Mouse (Mus musculus) G1E (cell line): ENCODE measurements around the gene Iqgap1. TPM values are rescaled to one million over a fixed set of nuclear protein-coding genes. Genes with fewer than 3 reads are reported as not detected.

Experiments used
- ATAC-seq: 2 replicates; pipeline ENCODE4 v1.8.0; 2016; ENCODE audit warnings: mild to moderate bottlenecking; ENCODE audit not compliant: insufficient number of reproducible peaks, poor library complexity, low FRiP score, severe bottlenecking; ENCODE audit errors: extremely low read depth
- DNase-seq: peaks from one replicate; pipeline ENCODE4 v3.0.0; 2012; ENCODE audit warnings: low spot score
- H3K27me3 ChIP-seq: 2 replicates; pipeline ENCODE4 v1.6.1; 2012; ENCODE audit warnings: mild to moderate bottlenecking, low read length, inconsistent platforms; ENCODE audit not compliant: insufficient read depth
- H3K36me3 ChIP-seq: replicated peaks from 2 replicates; pipeline ENCODE3; 2012; ENCODE audit warnings: mild to moderate bottlenecking, inconsistent platforms
- H3K4me1 ChIP-seq: 2 replicates; pipeline ENCODE4 v1.6.1; 2012; ENCODE audit warnings: low read depth, low read length, inconsistent platforms, mixed read lengths; ENCODE audit not compliant: insufficient read depth
- H3K4me3 ChIP-seq: 2 replicates; pipeline ENCODE4 v1.5.1; 2012; ENCODE audit warnings: low read depth, mild to moderate bottlenecking, inconsistent platforms, low read length, moderate library complexity, mixed read lengths
- H3K9me3 ChIP-seq: replicated peaks from 2 replicates; pipeline ENCODE4 v1.6.1; 2012; ENCODE audit warnings: inconsistent platforms
- CTCF ChIP-seq: IDR thresholded peaks from 2 replicates; pipeline ENCODE4 v1.5.1; 2012; ENCODE audit warnings: low read depth, low read length, inconsistent platforms, mixed read lengths
- GATA1 ChIP-seq: IDR thresholded peaks from 2 replicates; pipeline ENCODE4 v1.6.1; 2012; ENCODE audit warnings: borderline replicate concordance, low read length, inconsistent platforms, mixed read lengths
- GATA2 ChIP-seq: IDR thresholded peaks from 2 replicates; pipeline ENCODE4 v1.6.1; 2012; ENCODE audit warnings: low read depth, low read length, inconsistent platforms, borderline replicate concordance
- POLR2AphosphoS5 ChIP-seq: IDR thresholded peaks from 2 replicates; pipeline ENCODE4 v1.6.1; 2012; ENCODE audit warnings: low read depth, low read length, inconsistent platforms; ENCODE audit not compliant: insufficient replicate concordance
- TAL1 ChIP-seq: conservative IDR thresholded peaks from 2 replicates; pipeline ENCODE4 v1.6.1; 2012; ENCODE audit warnings: low read depth, low read length, inconsistent platforms, mixed read lengths
- polyA plus RNA-seq: library from polyadenylated mRNA; stranded (reverse); fragments of >175 nt; gene quantifications from 2 replicates; pipeline ENCODE4 v1.2.3, GENCODE M21; 2012
- total RNA-seq, 2 experiments: library from RNA; stranded (forward) in 1 of 2; stranded (reverse) in 1 of 2; fragments of 200-1000 nt in 1 of 2; fragments of >200 nt in 1 of 2; fragmentation: Nextera tagmentation in 1 of 2; gene quantifications; 2 replicates each; pipeline ENCODE4 v1.2.3; 2014 to 2017

Iqgap1 gene
- total and polyA plus RNA-seq, 3 experiments, result 22.0 to 179 (median 174) TPM

GRCm38 (mm10) chr7:80864151-80864550, 38.4 kb upstream of the Iqgap1 start:
- ATAC-seq, result no peak
- no peak for TF ChIP-seq GATA2
- no peak for TF ChIP-seq TAL1
- TF ChIP-seq GATA1, result no peak
- TF ChIP-seq POLR2AphosphoS5, result no peak
- TF ChIP-seq CTCF, result no peak
- Histone ChIP-seq H3K4me1 (peaks cover 35% of the 10 kb centered on the region), H3K4me3 (no peak overlapping the region), H3K36me3 (peaks cover 41% of the 10 kb centered on the region), H3K9me3 (no peaks in the 10 kb centered on the region), H3K27me3 (no peaks in the 10 kb centered on the region)
- DNase-seq, result no peak

GRCm38 (mm10) chr7:80863520-80863919, 37.7 kb upstream of the Iqgap1 start:
- H3K36me3 ChIP-seq, result peaks cover 36% of the 10 kb centered on the region
- no peak for ATAC-seq
- H3K9me3 ChIP-seq, result no peaks in the 10 kb centered on the region
- no peaks in the 10 kb centered on the region for H3K27me3 ChIP-seq
- H3K4me3 ChIP-seq, result no peak overlapping the region
- DNase-seq, result no peak
- TF ChIP-seq GATA2, result no peak
- no peak for TF ChIP-seq TAL1
- no peak for TF ChIP-seq POLR2AphosphoS5
- no peak for TF ChIP-seq CTCF
- no peak for TF ChIP-seq GATA1
- H3K4me1 ChIP-seq, result peaks cover 35% of the 10 kb centered on the region

GRCm38 (mm10) chr7:80862475-80862874, 36.7 kb upstream of the Iqgap1 start:
- ATAC-seq, result no peak
- no peaks in the 10 kb centered on the region for H3K9me3 ChIP-seq
- no peak for DNase-seq
- H3K27me3 ChIP-seq, result no peaks in the 10 kb centered on the region
- peaks cover 35% of the 10 kb centered on the region for H3K4me1 ChIP-seq
- peaks cover 29% of the 10 kb centered on the region for H3K36me3 ChIP-seq
- TF ChIP-seq GATA1 (no peak), POLR2AphosphoS5 (no peak), CTCF (no peak), TAL1 (no peak), GATA2 (no peak)
- no peak overlapping the region for H3K4me3 ChIP-seq

GRCm38 (mm10) chr7:80860729-80861274, 35.0 kb upstream of the Iqgap1 start, which contains the start of gene Zscan2:
TSS of gene Zscan2 (plus strand) at chr7:80860920.
- H3K4me3 ChIP-seq, result peak within 1 kb of the TSS; percentile 91
- peaks cover 22% of the 10 kb centered on the region for H3K36me3 ChIP-seq
- H3K9me3 ChIP-seq, result no peaks in the 10 kb centered on the region
- ATAC-seq (peak; percentile 92), DNase-seq (peak; percentile 98)
- peaks cover 36% of the 10 kb centered on the region for H3K4me1 ChIP-seq
- no peaks in the 10 kb centered on the region for H3K27me3 ChIP-seq
- TF ChIP-seq CTCF (no peak), POLR2AphosphoS5 (no peak), TAL1 (no peak), GATA1 (no peak), GATA2 (no peak)

GRCm38 (mm10) chr7:80860227-80860626, 34.5 kb upstream of the Iqgap1 start:
- Histone ChIP-seq H3K9me3 (no peaks in the 10 kb centered on the region), H3K4me1 (peaks cover 34% of the 10 kb centered on the region), H3K36me3 (peaks cover 16% of the 10 kb centered on the region), H3K27me3 (no peaks in the 10 kb centered on the region), H3K4me3 (peak overlapping the region; percentile 91)
- DNase-seq (peak; percentile 40), ATAC-seq (no peak)
- TF ChIP-seq POLR2AphosphoS5 (no peak), TAL1 (no peak), CTCF (no peak), GATA2 (no peak), GATA1 (no peak)

GRCm38 (mm10) chr7:80857181-80857580, 31.4 kb upstream of the Iqgap1 start:
- no peak overlapping the region; the same call in 1 of the 2 replicates for H3K4me3 ChIP-seq
- ATAC-seq, result 0 out of 2 replicates have a peak, but pooled peaks have one; percentile 41
- H3K9me3 ChIP-seq, result peaks cover 4% of the 10 kb centered on the region
- TF ChIP-seq TAL1, result no peak
- peak; percentile 76 for TF ChIP-seq CTCF
- peaks cover 26% of the 10 kb centered on the region for H3K4me1 ChIP-seq
- peak; percentile 56 for DNase-seq
- H3K27me3 ChIP-seq, result no peaks in the 10 kb centered on the region
- no peaks in the 10 kb centered on the region for H3K36me3 ChIP-seq
